Mouse (Mus musculus): ENCODE measurements around the gene Mmp23. TPM values are rescaled to one million over a fixed set of nuclear protein-coding genes. Genes with fewer than 3 reads are reported as not detected.
"Not testable (repeated sequence)": the region's sequence is repeated elsewhere in the genome, so short reads cannot be mapped to it uniquely, and the experiment has no call there.

The Mmp23 gene
- 3.9 and 5.4 TPM in 2 replicates for polyA plus RNA-seq (2015; fragmentation: Nextera tagmentation; extraction: Ambion mirVana)

- WGBS = 1% methylated on average over 33 of the region's 33 CpGs
- peak within 1 kb of the TSS; percentile 66 for H3K4me2 ChIP-seq
- H3K9ac ChIP-seq = peak within 1 kb of the TSS; percentile 67
- H3K27me3 ChIP-seq = peaks cover 74% of the 10 kb centered on the region
- ATAC-seq (ENCODE audit: low read depth) = no peak
- H3K4me3 ChIP-seq = peak within 1 kb of the TSS; percentile 39
- H3K9me3 ChIP-seq = no peaks in the 10 kb centered on the region
- peaks cover 34% of the 10 kb centered on the region for H3K4me1 ChIP-seq (replicated peaks)
- no peak within 1 kb of the TSS for H3K27ac ChIP-seq (replicated peaks)
- H3K36me3 ChIP-seq = peaks cover 63% of the 10 kb centered on the region
These were observed at the start of gene Mmp23 for GRCm38 (mm10) chr4:155653086-155653450. Mmp23 (minus strand) TSS chr4:155653384.

GRCm38 (mm10) chr4:155700425-155700824, 47.2 kb upstream of the Mmp23 start:
- no peak overlapping the region for H3K4me2 ChIP-seq
- no peaks in the 10 kb centered on the region for H3K9me3 ChIP-seq
- peaks cover 23% of the 10 kb centered on the region for H3K4me1 ChIP-seq (replicated peaks)
- no peak overlapping the region for H3K4me3 ChIP-seq
- peaks cover 15% of the 10 kb centered on the region for H3K27me3 ChIP-seq
- no peak overlapping the region for H3K27ac ChIP-seq (replicated peaks)
- no peak overlapping the region for H3K9ac ChIP-seq
- no peaks in the 10 kb centered on the region for H3K36me3 ChIP-seq
- ATAC-seq (ENCODE audit: low read depth) = no peak

- WGBS = 77% methylated on average over 16 of the region's 16 CpGs
- Histone ChIP-seq H3K9me3 (no peaks in the 10 kb centered on the region), H3K27me3 (peaks cover 27% of the 10 kb centered on the region), H3K9ac (peak overlapping the region; percentile 91), H3K4me2 (peak overlapping the region; percentile 89), H3K36me3 (no peaks in the 10 kb centered on the region), H3K27ac (replicated peaks) (no peak overlapping the region), H3K4me1 (replicated peaks) (peaks cover 32% of the 10 kb centered on the region), H3K4me3 (peak overlapping the region; percentile 71)
- ATAC-seq (ENCODE audit: low read depth) = no peak
These were observed 43.4 kb upstream of the Mmp23 start for GRCm38 (mm10) chr4:155696261-155697255.

- Histone ChIP-seq H3K27ac (replicated peaks) (peak overlapping the region; percentile 95; the same call in 1 of the 2 replicates), H3K4me1 (replicated peaks) (peaks cover 32% of the 10 kb centered on the region), H3K9ac (peak overlapping the region; percentile 91), H3K9me3 (no peaks in the 10 kb centered on the region), H3K4me3 (peak overlapping the region; percentile 71), H3K36me3 (no peaks in the 10 kb centered on the region), H3K27me3 (peaks cover 27% of the 10 kb centered on the region), H3K4me2 (peak overlapping the region; percentile 89)
- 74% methylated on average over 4 of the region's 4 CpGs for WGBS
- ATAC-seq (ENCODE audit: low read depth) = no peak
These were observed 42.4 kb upstream of the Mmp23 start for GRCm38 (mm10) chr4:155695531-155696062.

GRCm38 (mm10) chr4:155694482-155695401, 41.6 kb upstream of the Mmp23 start:
- peak overlapping the region; percentile 89 for H3K4me2 ChIP-seq
- peak overlapping the region; percentile 91 for H3K9ac ChIP-seq
- peaks cover 30% of the 10 kb centered on the region for H3K27me3 ChIP-seq
- peak overlapping the region; percentile 71 for H3K4me3 ChIP-seq
- peak overlapping the region; percentile 95 for H3K27ac ChIP-seq (replicated peaks)
- peaks cover 32% of the 10 kb centered on the region for H3K4me1 ChIP-seq (replicated peaks)
- peak; percentile 91 for ATAC-seq (ENCODE audit: low read depth)
- 1% methylated on average over 88 of the region's 92 CpGs for WGBS
- H3K9me3 ChIP-seq = no peaks in the 10 kb centered on the region
- no peaks in the 10 kb centered on the region for H3K36me3 ChIP-seq

- Histone ChIP-seq H3K27ac (replicated peaks) (peak within 1 kb of the TSS; percentile 95), H3K27me3 (peaks cover 30% of the 10 kb centered on the region), H3K9ac (peak within 1 kb of the TSS; percentile 91), H3K4me1 (replicated peaks) (peaks cover 32% of the 10 kb centered on the region), H3K4me2 (peak within 1 kb of the TSS; percentile 89), H3K9me3 (no peaks in the 10 kb centered on the region), H3K4me3 (peak within 1 kb of the TSS; percentile 71), H3K36me3 (no peaks in the 10 kb centered on the region)
- ATAC-seq (ENCODE audit: low read depth) = peak; percentile 90
- WGBS = under 1% methylated on average over 29 of the region's 47 CpGs
These were observed 40.9 kb upstream of the Mmp23 start, which contains the start of gene Fndc10 for GRCm38 (mm10) chr4:155694111-155694481. Fndc10 (plus strand) TSS chr4:155694342.

- Histone ChIP-seq H3K4me1 (replicated peaks) (peaks cover 32% of the 10 kb centered on the region), H3K9ac (no peak overlapping the region), H3K4me3 (no peak overlapping the region), H3K36me3 (no peaks in the 10 kb centered on the region), H3K4me2 (no peak overlapping the region), H3K27me3 (peaks cover 30% of the 10 kb centered on the region), H3K27ac (replicated peaks) (no peak overlapping the region), H3K9me3 (no peaks in the 10 kb centered on the region)
- 98% methylated on average over 3 of the region's 3 CpGs for WGBS
- ATAC-seq (ENCODE audit: low read depth) = no peak
These were observed 39.2 kb upstream of the Mmp23 start for GRCm38 (mm10) chr4:155692421-155692820.

GRCm38 (mm10) chr4:155690571-155691375, 37.6 kb upstream of the Mmp23 start:
- Histone ChIP-seq H3K27me3 (peaks cover 18% of the 10 kb centered on the region), H3K9me3 (no peaks in the 10 kb centered on the region), H3K4me2 (no peak overlapping the region), H3K9ac (no peak overlapping the region), H3K4me1 (replicated peaks) (peaks cover 17% of the 10 kb centered on the region), H3K27ac (replicated peaks) (no peak overlapping the region), H3K36me3 (no peaks in the 10 kb centered on the region), H3K4me3 (no peak overlapping the region)
- 86% methylated on average over 12 of the region's 12 CpGs for WGBS
- no peak for ATAC-seq (ENCODE audit: low read depth)

GRCm38 (mm10) chr4:155687764-155688163, 34.6 kb upstream of the Mmp23 start:
- H3K9me3 ChIP-seq; H3K4me2 ChIP-seq; H3K36me3 ChIP-seq; H3K9ac ChIP-seq; H3K27me3 ChIP-seq; H3K27ac ChIP-seq (replicated peaks); ATAC-seq (ENCODE audit: low read depth); H3K4me3 ChIP-seq; H3K4me1 ChIP-seq (replicated peaks): not testable (repeated sequence)
- 86% methylated on average over 4 of the region's 4 CpGs for WGBS

GRCm38 (mm10) chr4:155683670-155684277, 30.6 kb upstream of the Mmp23 start:
- not testable (repeated sequence) for H3K27ac ChIP-seq (replicated peaks); H3K4me3 ChIP-seq; H3K9me3 ChIP-seq; H3K36me3 ChIP-seq; ATAC-seq (ENCODE audit: low read depth); H3K4me1 ChIP-seq (replicated peaks); H3K27me3 ChIP-seq; H3K9ac ChIP-seq; H3K4me2 ChIP-seq
- WGBS = 92% methylated on average over 16 of the region's 19 CpGs

GRCm38 (mm10) chr4:155675991-155676390, 22.8 kb upstream of the Mmp23 start:
- H3K9me3 ChIP-seq = no peaks in the 10 kb centered on the region
- no peaks in the 10 kb centered on the region for H3K4me1 ChIP-seq (replicated peaks)
- H3K4me3 ChIP-seq = no peak overlapping the region
- no peak overlapping the region for H3K4me2 ChIP-seq
- no peaks in the 10 kb centered on the region for H3K27me3 ChIP-seq
- no peaks in the 10 kb centered on the region for H3K36me3 ChIP-seq
- ATAC-seq (ENCODE audit: low read depth) = no peak
- H3K27ac ChIP-seq (replicated peaks) = no peak overlapping the region
- WGBS = 90% methylated on average over 2 of the region's 2 CpGs
- H3K9ac ChIP-seq = no peak overlapping the region

All from neural tube, embryonic 13.5 days (tissue).